Mouse (Mus musculus) right cerebral cortex, adult 2 months (tissue): ENCODE measurements around the gene Txndc5.

Experiments used
- DNase-seq, 2 experiments: peaks; one replicate each; pipeline ENCODE4 v3.0.0; 2021 to 2022; ENCODE audit warnings: low spot score in 2 of 2

Txndc5 gene

GRCm38 (mm10) chr13:38528687-38529294 is at the start of gene Txndc5:
Txndc5 (minus strand) TSS chr13:38528824.
- DNase-seq, result no peak

GRCm38 (mm10) chr13:38574668-38575067 is 46.0 kb upstream of the Txndc5 start:
- DNase-seq, result no peak

DNA sequence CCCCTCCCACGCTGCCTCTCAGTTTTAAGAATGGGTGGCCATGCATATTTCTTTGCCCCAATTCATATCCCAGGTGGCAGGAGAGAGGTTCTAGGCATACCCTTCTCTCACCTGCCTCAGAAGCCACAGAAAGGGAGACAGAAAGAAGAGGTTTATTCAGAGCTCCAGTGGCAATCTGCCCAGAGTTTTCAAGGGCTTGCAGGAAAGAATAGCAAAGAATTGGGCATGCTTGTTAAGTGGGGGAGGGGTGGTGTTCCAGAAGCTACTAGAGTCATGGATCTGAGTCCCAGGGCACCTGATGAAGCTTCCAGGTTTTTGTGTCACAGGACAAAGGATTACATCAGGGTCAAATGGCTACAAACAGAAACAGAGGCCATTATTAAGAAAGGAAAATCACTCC is 44.7 kb upstream of the Txndc5 start:
- DNase-seq, result no peak

GRCm38 (mm10) chr13:38565245-38565644 is 36.6 kb upstream of the Txndc5 start:
- DNase-seq, result no peak

DNA sequence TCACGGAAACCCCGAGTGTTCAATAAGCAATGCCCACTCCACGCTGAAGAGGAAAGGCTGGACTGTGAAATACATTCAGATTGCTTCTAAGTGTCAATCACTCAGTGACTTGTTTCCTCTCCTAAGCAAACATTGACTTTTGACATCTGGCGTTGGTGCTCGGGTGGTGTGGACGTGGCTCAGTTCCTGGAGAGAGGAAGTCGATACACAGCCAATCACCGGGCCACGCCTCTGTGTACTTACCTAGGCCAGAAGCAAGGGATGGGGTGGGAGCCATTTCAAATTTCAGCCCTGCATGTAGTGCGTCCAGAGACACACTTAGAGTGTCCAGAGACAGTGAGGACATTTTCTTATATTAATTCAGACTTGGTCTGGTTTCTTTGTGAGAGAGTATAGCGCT is 26.0 kb upstream of the Txndc5 start:
- DNase-seq, result no peak

- DNase-seq, result no peak
Measured at GRCm38 (mm10) chr13:38554210-38554609, 25.6 kb upstream of the Txndc5 start.

DNA sequence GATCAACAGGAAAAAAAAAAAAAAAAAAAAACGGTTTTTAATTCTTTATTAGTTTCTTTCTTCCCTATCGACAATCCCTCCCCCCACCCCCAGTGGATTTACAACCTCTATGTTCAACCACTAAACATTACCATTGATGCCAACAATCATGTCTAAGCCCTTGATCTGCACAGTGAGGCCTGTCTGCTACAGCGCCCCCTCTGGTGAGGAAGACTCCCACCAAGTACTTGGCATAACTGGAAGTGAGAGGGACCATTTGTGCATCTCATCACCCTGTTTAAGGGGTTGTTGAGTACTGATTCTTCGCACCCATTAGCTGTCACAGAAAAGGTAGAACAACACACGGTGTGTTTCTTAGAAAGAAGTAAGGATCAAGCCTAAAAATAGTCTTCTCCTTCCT is 20.1 kb upstream of the Txndc5 start:
- no peak for DNase-seq

GRCm38 (mm10) chr13:38547717-38548116 is 19.1 kb upstream of the Txndc5 start:
- DNase-seq, result no peak

DNA sequence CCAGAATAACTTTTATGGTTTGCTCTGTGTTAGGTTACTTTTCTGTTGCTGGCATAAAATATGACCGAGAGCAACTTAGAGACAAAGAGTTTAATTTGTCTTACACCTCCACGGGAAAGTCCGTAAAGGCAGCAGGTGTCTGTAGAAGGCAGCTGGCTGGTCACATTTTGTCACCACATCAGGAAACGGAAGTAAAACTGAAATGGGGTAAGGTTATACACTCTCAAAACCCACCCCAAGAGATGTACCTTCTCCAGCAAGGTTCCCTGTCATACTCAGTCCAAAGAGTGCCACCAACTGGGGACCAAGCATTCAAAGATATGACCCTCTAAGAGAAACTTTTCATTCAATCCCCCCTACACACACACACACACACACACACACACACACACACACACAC is 18.1 kb upstream of the Txndc5 start:
- no peak for DNase-seq

DNA sequence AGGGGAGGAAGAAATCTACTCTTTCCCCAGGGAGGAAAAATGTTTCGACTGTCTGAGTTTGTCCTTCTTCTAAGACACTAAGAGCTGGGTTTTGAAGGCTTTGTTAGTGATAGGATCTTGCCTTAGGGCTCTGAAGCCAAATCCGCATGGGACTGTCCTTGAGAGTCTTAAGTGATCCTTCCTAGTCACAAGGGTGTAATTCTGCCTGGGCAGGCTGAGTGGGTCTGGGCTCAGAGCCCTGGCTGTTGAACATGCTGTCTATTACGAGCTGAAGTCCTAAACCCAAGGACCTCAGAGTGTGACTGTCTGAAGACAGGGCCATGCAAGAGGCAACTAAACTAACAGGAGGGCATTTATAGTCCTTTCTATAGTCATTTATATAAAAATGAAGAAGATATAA is 16.8 kb upstream of the Txndc5 start:
- no peak for DNase-seq

GRCm38 (mm10) chr13:38544769-38545445 is 16.3 kb upstream of the Txndc5 start:
- no peak for DNase-seq

DNA sequence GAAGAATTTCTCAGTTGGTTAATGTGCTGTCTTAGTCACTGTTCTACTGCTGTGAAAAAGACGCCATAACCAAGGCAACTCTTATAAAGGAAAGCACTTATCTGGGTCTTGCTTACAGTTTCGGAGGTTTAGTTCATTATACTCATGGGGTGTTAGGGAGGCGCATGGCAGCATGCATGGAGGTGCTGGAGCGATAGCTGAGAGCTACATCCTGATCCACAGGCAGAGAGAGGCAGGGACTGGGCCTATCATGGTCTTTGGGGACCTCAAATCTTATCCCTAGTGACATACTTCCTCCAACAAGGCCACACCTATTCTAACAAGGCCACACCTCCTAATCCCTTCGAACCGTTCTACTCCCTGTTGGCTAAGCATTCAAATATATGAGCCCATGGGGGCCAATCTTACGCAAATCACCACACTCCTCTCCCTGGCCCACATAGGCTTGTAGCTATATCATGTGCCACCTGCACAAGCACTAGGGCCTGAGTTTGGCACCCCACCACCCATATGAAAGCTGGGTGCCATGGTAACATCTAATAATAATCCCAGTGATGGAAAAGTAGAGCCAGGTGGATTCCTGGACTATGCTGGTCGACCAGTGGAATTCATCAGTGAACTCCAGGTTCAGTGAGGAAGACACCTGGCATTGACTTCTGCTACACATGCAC is 15.0 kb upstream of the Txndc5 start:
- DNase-seq, result no peak

DNA sequence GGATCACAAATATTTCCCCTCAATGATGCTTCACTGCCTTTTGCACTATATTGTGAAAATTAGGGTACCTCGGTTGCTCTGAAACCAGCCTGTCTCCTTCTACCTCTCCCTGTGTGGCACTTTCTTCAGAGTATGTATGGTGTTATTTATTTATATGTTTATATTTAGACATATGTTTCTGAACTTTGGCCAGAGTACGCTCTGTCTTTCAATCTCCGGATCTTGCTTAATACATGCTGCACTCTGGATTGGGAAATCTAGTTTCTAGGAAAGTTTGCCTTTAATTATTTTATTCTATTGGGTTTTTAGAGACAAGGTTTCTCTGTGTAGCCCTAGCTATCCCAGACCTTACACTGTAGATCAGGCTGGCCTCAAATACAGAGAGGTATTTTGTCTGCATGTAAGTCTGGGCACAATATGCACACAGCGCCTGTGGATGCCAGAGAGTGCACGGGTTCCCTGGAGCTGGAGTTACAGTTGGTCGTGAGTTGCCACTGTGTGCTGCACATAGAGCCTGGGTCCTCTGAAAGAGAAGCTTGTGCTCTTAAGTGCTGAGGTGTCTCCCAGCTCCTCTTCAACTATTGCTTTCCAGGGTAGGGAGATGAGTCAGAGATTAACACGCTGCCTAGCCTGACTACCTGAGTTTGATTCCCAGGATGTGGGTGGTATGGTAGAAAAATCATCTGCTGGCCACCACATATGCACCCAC is 10.7 kb upstream of the Txndc5 start:
- DNase-seq, result no peak

DNA sequence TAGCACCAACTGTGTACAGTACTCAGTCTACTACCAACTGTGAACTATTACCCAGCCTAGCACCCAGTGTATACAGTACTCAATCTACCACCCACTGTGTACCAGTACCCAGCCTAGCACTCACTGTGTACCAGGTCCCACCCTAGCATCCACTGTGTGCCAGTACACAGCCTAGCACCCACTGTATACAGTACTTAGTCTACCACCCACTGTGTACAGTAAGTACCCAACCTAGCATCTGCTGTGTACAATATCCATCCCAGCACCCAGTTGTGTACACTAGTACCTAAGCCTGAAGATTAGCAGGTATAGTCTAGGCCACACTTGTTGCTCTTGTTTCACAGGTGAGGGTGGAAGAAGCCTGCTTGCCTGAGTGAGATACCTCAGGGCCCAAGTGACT is 8.9 kb upstream of the Txndc5 start:
- no peak for DNase-seq

DNA sequence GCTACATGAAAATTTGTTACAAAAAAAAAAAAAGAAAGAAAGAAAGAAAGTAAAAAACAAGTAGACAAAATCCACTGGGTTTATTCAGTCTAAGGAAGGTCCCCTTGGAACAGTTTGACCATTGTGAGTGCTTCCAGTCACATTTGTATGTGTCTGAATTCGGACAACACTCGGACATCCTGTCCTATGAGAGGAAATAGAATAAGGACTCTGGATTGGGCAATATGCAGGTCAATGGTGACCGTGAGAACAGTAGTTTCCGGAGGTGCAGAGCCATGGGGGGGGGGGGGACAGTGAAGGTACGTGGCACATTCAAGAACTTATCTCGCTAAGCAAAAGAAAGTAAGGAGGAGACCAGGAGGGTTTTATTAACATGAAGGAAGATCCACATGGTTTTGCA is 6.1 kb upstream of the Txndc5 start:
- no peak for DNase-seq

GRCm38 (mm10) chr13:38534016-38534415 is 5.4 kb upstream of the Txndc5 start:
- no peak for DNase-seq

DNA sequence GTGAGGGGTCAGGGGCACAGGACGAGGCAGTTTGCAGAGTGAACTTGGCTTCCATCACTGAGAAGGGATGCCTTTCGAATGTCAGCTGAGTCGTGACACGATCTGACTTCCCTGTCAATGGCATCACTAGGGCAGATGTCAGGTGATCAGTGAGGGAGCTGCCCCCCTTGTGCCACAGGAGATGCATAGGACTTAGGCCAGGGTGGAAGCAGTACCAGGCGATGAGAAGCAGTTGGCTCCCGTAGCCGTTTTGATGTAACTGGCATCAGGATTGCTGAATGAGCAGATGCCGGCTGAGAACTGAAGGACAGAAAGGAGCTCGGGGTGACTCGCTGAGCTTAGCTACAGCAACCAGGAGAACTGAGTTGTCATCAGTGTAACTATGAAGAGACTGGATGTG is 4.8 kb upstream of the Txndc5 start:
- DNase-seq, result no peak

DNA sequence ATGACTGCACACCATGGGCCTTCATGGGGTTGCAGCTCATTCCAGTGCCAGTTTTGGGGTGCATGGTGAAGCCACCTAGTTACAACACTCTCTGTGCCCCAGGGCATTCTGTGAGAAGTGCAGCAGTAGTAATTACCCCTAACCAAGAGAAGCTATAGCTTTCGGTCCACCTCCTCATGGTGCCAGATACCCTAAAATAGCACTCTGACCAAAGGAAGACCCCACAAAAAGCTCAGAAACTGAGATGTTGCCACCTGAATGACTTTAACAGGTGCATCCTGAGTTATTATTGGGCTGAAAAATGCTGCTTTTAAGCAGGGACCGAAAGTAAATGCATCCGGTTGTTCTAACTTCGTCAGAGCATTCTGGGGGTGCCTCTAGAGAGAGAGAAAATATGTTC is 2.9 kb upstream of the Txndc5 start:
- no peak for DNase-seq

DNA sequence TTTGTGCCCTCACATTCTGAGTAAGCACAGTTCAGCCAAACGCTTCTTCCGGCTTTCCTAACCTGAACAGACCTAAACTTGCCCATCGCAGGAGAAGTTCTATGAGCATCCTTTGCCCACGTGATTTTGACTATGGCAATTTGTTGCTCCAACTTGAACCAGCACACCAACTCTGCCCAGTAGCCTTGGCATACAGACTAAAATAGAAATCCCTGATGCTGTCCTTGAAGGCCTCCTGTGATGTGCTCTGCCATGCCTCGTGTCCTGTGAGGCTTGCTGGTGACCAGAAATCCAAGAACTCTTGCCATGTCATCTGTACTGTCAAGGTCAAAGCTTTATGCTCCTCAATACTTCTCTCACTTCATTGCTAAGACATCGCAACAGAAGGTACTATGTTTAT is 952 bp upstream of the Txndc5 start:
- DNase-seq, result no peak

GRCm38 (mm10) chr13:38527797-38528650 is 600 bp downstream of the Txndc5 start:
- DNase-seq, result peak; percentile 83 to 84

DNA sequence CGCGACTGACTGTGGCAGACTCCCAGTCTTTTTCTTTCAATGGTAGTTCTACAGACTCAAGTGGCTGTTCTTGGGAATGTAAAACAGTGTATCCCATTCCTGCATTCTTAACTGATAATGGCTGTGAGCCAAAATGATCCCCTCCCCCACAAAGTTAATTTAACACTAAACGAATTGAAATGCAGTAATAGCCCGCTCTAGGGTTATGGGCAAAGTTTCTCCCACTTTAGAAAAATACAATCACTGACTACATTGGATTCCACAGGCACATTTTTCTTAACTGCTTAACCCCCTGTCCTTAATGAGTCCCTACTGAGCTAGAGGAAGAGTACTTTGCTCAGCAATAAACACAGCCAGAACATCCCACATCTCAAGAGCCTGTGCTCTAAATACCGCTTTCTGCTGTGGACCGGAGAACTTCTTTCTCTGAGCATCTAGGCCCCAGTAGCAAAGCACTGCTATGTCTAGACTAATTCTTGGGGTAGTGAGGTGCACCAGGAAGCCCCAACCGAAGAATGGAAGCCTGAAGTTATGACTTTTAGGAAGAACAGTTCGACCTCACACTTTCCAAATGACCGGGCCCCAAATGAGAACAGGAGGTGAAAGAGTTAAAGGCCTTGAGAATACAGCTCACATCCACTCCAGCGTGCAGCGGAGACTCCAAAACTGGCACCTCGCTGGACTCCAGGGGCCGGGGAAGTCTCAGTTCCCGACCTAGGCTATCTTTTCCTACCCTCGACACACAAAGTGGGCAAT is 1.4 kb downstream of the Txndc5 start:
- peak; percentile 20 to 35 for DNase-seq
